Mouse (Mus musculus) cerebellum, adult 9-10 months (tissue): ENCODE data around the gene Ampd3.

Experiments used
- DNase-seq: peaks from one replicate; pipeline ENCODE4 v3.0.0; 2022

The Ampd3 gene

GRCm38 (mm10) chr7:110847321-110847720 is 79.3 kb downstream of the Ampd3 start:
- DNase-seq = no peak

- no peak for DNase-seq
Observed at GRCm38 (mm10) chr7:110848371-110848770, 80.4 kb downstream of the Ampd3 start.

GRCm38 (mm10) chr7:110851541-110852203 is 83.7 kb downstream of the Ampd3 start:
- no peak for DNase-seq

- DNase-seq = no peak
Observed at GRCm38 (mm10) chr7:110853611-110854010, 85.6 kb downstream of the Ampd3 start.

- DNase-seq = no peak
Observed at GRCm38 (mm10) chr7:110854519-110854918, 86.5 kb downstream of the Ampd3 start.

- no peak for DNase-seq
Observed at GRCm38 (mm10) chr7:110854927-110855546, 87.0 kb downstream of the Ampd3 start.

GRCm38 (mm10) chr7:110855604-110856003 is 87.6 kb downstream of the Ampd3 start:
- DNase-seq = no peak

GRCm38 (mm10) chr7:110860129-110860528 is 92.1 kb downstream of the Ampd3 start:
- no peak for DNase-seq
